Mouse (Mus musculus) left cerebral cortex, postnatal 25 days (tissue): ENCODE measurements around the gene Gpr25. TPM values are rescaled to one million over a fixed set of nuclear protein-coding genes. Genes with fewer than 3 reads are reported as not detected.

Experiments
- total RNA-seq, 2 experiments: library from RNA; stranded (reverse); gene quantifications; 2 replicates each; pipeline ENCODE4 v1.2.3; 2021

Gpr25 gene
- total RNA-seq, 2 experiments from 2014 or later = 5.4 to 7.3 TPM

Other genes with a start within 250 kb of the Gpr25 start
- 1 to 10 TPM in 1 of 2 experiments, under 1 TPM in 1; 0.87 to 1.9 TPM for gene Ascl5, start 210.1 kb downstream of the Gpr25 start, total RNA-seq
- 1 to 10 TPM; 2.3 to 2.6 TPM for gene Cacna1s, start 208.1 kb downstream of the Gpr25 start, total RNA-seq
- 10 to 100 TPM; 68.4 to 73.0 TPM for gene Kif21b, start 129.5 kb downstream of the Gpr25 start, total RNA-seq
- gene Mroh3, start 48.0 kb downstream of the Gpr25 start, total RNA-seq = 1 to 10 TPM; 2.0 to 2.1 TPM
- gene Inava, start 26.6 kb downstream of the Gpr25 start, total RNA-seq = 1 to 10 TPM; 2.9 to 3.1 TPM
- gene Camsap2, start 85.2 kb upstream of the Gpr25 start, total RNA-seq = 100 to 1,000 TPM; 135 to 137 TPM
- 1 to 10 TPM; 8.5 to 9.1 TPM for gene Ddx59, start 154.4 kb upstream of the Gpr25 start, total RNA-seq
- gene Kif14, start 205.5 kb upstream of the Gpr25 start, total RNA-seq = under 1 TPM; 0.09 to 0.25 TPM